Mouse (Mus musculus) spleen, adult 10 weeks (tissue): ENCODE measurements around the gene Tas2r104. TPM values are rescaled to one million over a fixed set of nuclear protein-coding genes. Genes with fewer than 3 reads are reported as not detected.

ENCODE experiments used
- polyA plus RNA-seq: library from polyadenylated mRNA; stranded (reverse); fragments of 350-450 nt; fragmentation: Illumina TruSeq; extraction: RNeasy Lipid Tissue Mini Kit (QIAGEN cat#74804); gene quantifications from one replicate; pipeline ENCODE4 v1.2.3, GENCODE M21; 2015; ENCODE audit warnings: low replicate concordance; ENCODE audit not compliant: insufficient read depth

The Tas2r104 gene
- not detected for polyA plus RNA-seq

GRCm38 (mm10) chr6:131685644-131686043 lies at the start of gene Tas2r104:
Tas2r104 (minus strand) TSS chr6:131685744.

GRCm38 (mm10) chr6:131689963-131690362 lies 4.4 kb upstream of the Tas2r104 start, which contains the start of gene Tas2r114:
Tas2r114 (minus strand) TSS chr6:131690063.

GRCm38 (mm10) chr6:131687395-131687794 lies 1.9 kb upstream of the Tas2r104 start, which contains the start of gene Tas2r105:
Tas2r105 (minus strand) TSS chr6:131687495.

GRCm38 (mm10) chr6:131678786-131679185 lies 6.8 kb downstream of the Tas2r104 start, which contains the start of gene Tas2r106:
Tas2r106 (minus strand) TSS chr6:131678886.

GRCm38 (mm10) chr6:131660049-131660448 lies 25.5 kb downstream of the Tas2r104 start, which contains the start of gene Tas2r107:
Tas2r107 (minus strand) TSS chr6:131660149.

Other genes starting within 250 kb of the Tas2r104 start
- gene 5430401F13Rik, start 199.3 kb downstream of the Tas2r104 start, polyA plus RNA-seq: not detected
- not detected for gene Gm6619, start 199.3 kb downstream of the Tas2r104 start, polyA plus RNA-seq
- not detected for gene Tas2r130, start 54.8 kb downstream of the Tas2r104 start, polyA plus RNA-seq
- gene Tas2r107, start 25.6 kb downstream of the Tas2r104 start, polyA plus RNA-seq: not detected
- not detected for gene Tas2r106, start 6.9 kb downstream of the Tas2r104 start, polyA plus RNA-seq
- gene Tas2r105, start 1.8 kb upstream of the Tas2r104 start, polyA plus RNA-seq: not detected
- not detected for gene Tas2r114, start 4.3 kb upstream of the Tas2r104 start, polyA plus RNA-seq